Mouse (Mus musculus): Measurements from ENCODE around the gene Neu4.

The Neu4 gene

GRCm38 (mm10) chr1:94053530-94054216 is 33.4 kb downstream of the Neu4 start:
- no peak for TF ChIP-seq GATA4 (IDR thresholded peaks at IDR 0.05; ENCODE audit: insufficient replicate concordance, low read length)

GRCm38 (mm10) chr1:94054481-94054880 is 34.2 kb downstream of the Neu4 start:
- no peak for TF ChIP-seq GATA4 (IDR thresholded peaks at IDR 0.05; ENCODE audit: insufficient replicate concordance, low read length)

- TF ChIP-seq GATA4 (IDR thresholded peaks at IDR 0.05; ENCODE audit: insufficient replicate concordance, low read length) = no peak
These were observed 35.7 kb downstream of the Neu4 start for GRCm38 (mm10) chr1:94055966-94056365.

- no peak for TF ChIP-seq GATA4 (IDR thresholded peaks at IDR 0.05; ENCODE audit: insufficient replicate concordance, low read length)
These were observed 37.1 kb downstream of the Neu4 start for GRCm38 (mm10) chr1:94057401-94057800.

GRCm38 (mm10) chr1:94074756-94075155 is 54.5 kb downstream of the Neu4 start:
- no peak for TF ChIP-seq GATA4 (IDR thresholded peaks at IDR 0.05; ENCODE audit: insufficient replicate concordance, low read length)

GRCm38 (mm10) chr1:94076702-94077101 is 56.5 kb downstream of the Neu4 start:
- no peak for TF ChIP-seq GATA4 (IDR thresholded peaks at IDR 0.05; ENCODE audit: insufficient replicate concordance, low read length)
